Mouse (Mus musculus) left cerebral cortex, adult 8-10 months (tissue): ENCODE measurements around the gene Gm5414. TPM values are rescaled to one million over a fixed set of nuclear protein-coding genes. Genes with fewer than 3 reads are reported as not detected.

ENCODE experiments used
- DNase-seq, 2 experiments: peaks; one replicate each; pipeline ENCODE4 v3.0.0; 2022; ENCODE audit warnings: low spot score in 2 of 2
- microRNA-seq, 2 experiments: library from miRNA; unstranded; fragments of <30 nt; microRNA quantifications; one replicate each; pipeline ENCODE4 v1.2.0; 2022
- total RNA-seq, 4 experiments: library from RNA; stranded (reverse); gene quantifications; 2 replicates each; pipeline ENCODE4 v1.2.4; 2022

Gene Gm5414
- not detected for total RNA-seq

GRCm38 (mm10) chr15:101627884-101628283 is at the start of gene Gm5414:
Gene Gm5414, minus strand, starts transcription at chr15:101628188.
- no peak for DNase-seq

- DNase-seq, result no peak
These were observed 48.0 kb upstream of the Gm5414 start for GRCm38 (mm10) chr15:101675978-101676377.

GRCm38 (mm10) chr15:101652736-101653265 is 24.8 kb upstream of the Gm5414 start:
- no peak for DNase-seq

- no peak for DNase-seq
These were observed 19.3 kb upstream of the Gm5414 start, which contains the start of gene Gm5478 for GRCm38 (mm10) chr15:101647280-101647679. Gene Gm5478, minus strand, starts transcription at chr15:101647380.

DNA sequence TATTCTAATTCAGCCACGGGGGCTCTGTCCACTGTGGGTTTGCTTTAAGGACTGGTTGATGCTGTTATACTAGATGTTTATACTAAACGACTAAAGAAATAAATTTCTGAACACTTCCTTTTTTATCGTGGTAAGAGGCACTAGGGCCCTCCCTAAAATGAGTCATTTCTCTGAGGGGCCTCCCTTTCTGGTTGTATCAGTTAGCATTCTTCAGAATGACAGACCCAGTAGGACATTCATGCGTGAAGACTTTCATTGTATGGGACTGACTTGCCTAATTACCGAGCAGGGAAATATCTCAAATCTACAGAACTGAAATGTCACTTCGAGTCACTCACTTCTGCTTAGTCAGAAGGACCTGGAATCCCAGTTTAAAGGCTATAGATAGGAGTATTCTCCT is 28.9 kb downstream of the Gm5414 start:
- DNase-seq, result no peak

DNA sequence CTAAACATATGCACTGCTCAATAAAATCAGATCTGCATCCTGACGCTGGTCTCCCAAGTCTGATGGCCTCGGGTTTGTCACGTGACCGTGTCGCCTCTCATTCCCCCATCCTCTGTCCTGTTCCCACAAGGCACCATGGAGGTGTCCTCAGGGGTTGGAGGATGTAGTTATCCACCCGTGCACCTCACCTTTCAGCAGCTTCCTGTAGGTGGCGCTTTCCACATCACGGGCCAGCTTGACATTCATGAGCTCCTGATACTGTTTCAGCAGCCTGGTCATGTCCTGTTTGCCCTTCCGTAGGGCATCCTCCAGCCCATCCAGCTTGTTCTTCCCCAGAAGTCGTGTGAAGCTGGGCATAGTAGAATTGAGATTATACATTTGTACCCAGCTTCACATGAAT is 39.8 kb downstream of the Gm5414 start:
- no peak for DNase-seq

- no peak for DNase-seq
These were observed 43.5 kb downstream of the Gm5414 start for GRCm38 (mm10) chr15:101584456-101584855.

- DNase-seq, result no peak
These were observed 44.6 kb downstream of the Gm5414 start for GRCm38 (mm10) chr15:101583211-101583965.

GRCm38 (mm10) chr15:101581701-101582100 is 46.3 kb downstream of the Gm5414 start:
- peak in 1 of 2 experiments; percentile 30 for DNase-seq

DNA sequence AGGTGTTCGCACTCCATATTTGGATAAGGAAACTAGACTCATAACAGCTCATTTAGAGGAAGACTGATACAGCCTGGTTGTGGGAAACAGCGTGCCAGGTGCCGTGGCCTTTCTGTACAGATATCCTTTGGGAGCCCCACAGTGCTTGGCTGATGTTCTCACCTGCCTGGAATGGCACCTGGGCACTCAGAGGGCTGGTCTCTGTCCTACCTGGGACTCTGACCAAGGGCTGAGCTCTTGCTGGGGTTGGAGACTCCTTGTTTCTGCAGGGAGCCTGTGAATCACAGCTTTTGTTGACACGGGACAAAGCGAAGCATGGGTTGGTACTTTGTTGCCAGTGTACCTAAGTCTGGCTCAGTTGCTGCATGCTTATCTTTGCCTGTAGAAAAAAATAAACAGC is 52.5 kb downstream of the Gm5414 start:
- DNase-seq, result no peak

Small RNA genes lying within 50 kb of the gene (microRNA-seq; reads per million reads assigned to microRNA genes)
- gene Gm44383 (0 reads per million in 2 experiments), gene Gm44479 (0 reads per million in 2 experiments)

Other genes with a start within 250 kb of the Gm5414 start
- gene Krt7, start 217.1 kb downstream of the Gm5414 start, total RNA-seq, result under 1 TPM in 3 of 4 experiments, not detected in 1; 0.15 to 0.65 (median 0.19) TPM
- gene Krt87, start 189.4 kb downstream of the Gm5414 start, total RNA-seq, result under 1 TPM in 1 of 4 experiments, not detected in 3; 0.21 TPM
- not detected for gene Krt88, start 180.4 kb downstream of the Gm5414 start, total RNA-seq
- gene Krt81, start 164.4 kb downstream of the Gm5414 start, total RNA-seq, result not detected
- not detected for gene Krt86, start 154.7 kb downstream of the Gm5414 start, total RNA-seq
- not detected for gene Krt83, start 136.7 kb downstream of the Gm5414 start, total RNA-seq
- gene Gm49425, start 110.9 kb downstream of the Gm5414 start, total RNA-seq, result not detected
- not detected for gene Krt84, start 95.4 kb downstream of the Gm5414 start, total RNA-seq
- not detected for gene Krt82, start 77.5 kb downstream of the Gm5414 start, total RNA-seq
- gene Krt90, start 65.2 kb downstream of the Gm5414 start, total RNA-seq, result not detected
- not detected for gene Krt75, start 54.3 kb downstream of the Gm5414 start, total RNA-seq
- not detected for gene Gm5478, start 19.2 kb upstream of the Gm5414 start, total RNA-seq
- gene Krt6b, start 52.1 kb upstream of the Gm5414 start, total RNA-seq, result not detected
- gene Krt6a, start 66.1 kb upstream of the Gm5414 start, total RNA-seq, result not detected
- not detected for gene Krt5, start 84.7 kb upstream of the Gm5414 start, total RNA-seq
- gene Krt71, start 114.9 kb upstream of the Gm5414 start, total RNA-seq, result not detected
- gene Krt72, start 158.3 kb upstream of the Gm5414 start, total RNA-seq, result not detected
- gene Krt73, start 174.2 kb upstream of the Gm5414 start, total RNA-seq, result 1 to 10 TPM in 3 of 4 experiments, under 1 TPM in 1; 0.76 to 1.4 (median 1.1) TPM
- gene Krt2, start 190.0 kb upstream of the Gm5414 start, total RNA-seq, result under 1 TPM; 0.17 to 0.82 (median 0.39) TPM
- gene Krt1, start 222.6 kb upstream of the Gm5414 start, total RNA-seq, result 1 to 10 TPM; 1.7 to 3.3 (median 2.6) TPM
- 10 to 100 TPM in 2 of 4 experiments, 1 to 10 TPM in 2; 7.2 to 11.8 (median 10.0) TPM for gene Krt77, start 241.5 kb upstream of the Gm5414 start, total RNA-seq